Mouse (Mus musculus): ENCODE measurements at regions not wholly inside any gene's neighbourhood (a gene's known extent, or its start where the extent isn't known, plus 50 kb on each side); places are given as distances from the start of the nearest gene placed in this dataset.
"Not testable (repeated sequence)": the region's sequence is repeated elsewhere in the genome, so short reads cannot be mapped to it uniquely, and the experiment has no call there.

DNA sequence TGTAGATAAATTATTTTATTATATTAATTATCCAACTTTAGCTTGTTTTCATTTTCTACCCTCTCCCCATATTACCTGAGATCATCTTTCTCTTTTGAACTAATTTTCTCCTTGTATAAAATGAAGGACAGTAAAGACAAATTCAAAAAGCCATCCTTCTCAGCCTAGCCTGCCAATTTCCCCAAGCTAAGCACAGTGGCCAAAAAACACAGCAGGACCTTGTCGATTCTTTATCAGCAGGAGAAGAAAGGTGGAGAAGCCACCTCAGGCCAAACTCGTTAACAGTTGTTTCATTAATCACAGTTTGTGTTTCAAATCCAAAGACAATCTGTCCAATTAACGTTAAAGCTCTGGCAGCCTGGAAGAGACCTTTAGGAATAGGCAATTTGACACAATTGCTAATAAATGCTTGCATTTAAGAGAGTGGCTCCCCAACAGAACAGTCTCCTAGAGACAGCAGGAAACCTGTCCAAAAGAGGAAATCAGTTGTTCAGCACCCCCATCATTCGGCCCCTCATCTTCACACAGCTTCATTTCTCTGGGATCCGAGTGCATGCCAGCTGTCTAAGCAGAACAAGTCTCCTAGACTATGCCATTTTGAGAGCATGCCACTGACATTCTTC, 135.7 kb upstream of the Tlr4 start:
- no peak for DNase-seq (ENCODE audit: low spot score in 2 of 2)

GRCm38 (mm10) chr4:66693982-66694578, 133.3 kb upstream of the Tlr4 start:
- DNase-seq (ENCODE audit: low spot score in 2 of 2), result no peak

DNA sequence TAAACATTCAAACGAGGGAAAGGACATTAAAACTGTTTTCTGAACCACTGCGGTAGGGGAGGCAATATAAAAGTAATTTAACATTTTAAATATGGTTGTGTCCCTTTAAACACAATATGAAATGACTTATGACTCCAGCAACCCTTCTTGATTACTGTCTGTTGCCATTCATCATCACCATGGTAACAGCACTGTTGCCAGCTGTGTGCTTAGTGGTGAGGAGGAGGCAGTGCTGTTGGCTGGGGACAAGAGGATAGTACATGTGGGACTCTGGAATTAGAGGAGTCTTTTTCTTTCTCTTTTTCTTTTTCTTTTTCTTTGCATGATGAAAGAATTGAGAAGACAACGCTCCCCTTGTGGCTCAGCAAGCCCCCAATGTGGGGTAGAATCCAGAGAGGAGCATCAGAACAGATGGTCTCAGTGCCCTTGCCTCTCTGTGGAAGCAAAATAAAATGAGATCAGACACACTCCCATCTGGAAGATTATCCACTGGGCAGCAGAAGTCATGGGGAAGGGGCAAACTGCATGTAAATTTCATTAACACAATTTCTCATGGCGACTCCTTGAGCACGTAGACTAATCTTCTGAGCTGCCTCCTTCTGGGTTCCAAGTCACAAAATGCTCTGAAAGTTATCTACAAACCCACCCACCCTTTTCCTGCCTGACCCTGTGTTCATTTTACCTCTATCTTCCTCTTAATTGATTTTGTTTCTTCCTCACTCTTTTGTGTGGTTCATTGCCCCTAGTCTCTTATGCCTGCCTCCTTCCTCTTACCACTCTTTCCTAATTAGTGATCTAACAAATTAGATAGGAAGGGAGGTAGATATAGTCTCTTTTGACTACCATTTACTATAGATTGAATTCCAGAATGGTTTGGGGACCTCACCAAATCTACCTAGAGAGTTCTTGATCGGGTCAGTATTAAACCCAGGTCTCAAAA, 111.3 kb upstream of the Tlr4 start:
- no peak for DNase-seq (ENCODE audit: low spot score in 2 of 2)

- no peak for DNase-seq (ENCODE audit: low spot score in 2 of 2)
Observed at GRCm38 (mm10) chr4:66737407-66737806, 90.0 kb upstream of the Tlr4 start.

DNA sequence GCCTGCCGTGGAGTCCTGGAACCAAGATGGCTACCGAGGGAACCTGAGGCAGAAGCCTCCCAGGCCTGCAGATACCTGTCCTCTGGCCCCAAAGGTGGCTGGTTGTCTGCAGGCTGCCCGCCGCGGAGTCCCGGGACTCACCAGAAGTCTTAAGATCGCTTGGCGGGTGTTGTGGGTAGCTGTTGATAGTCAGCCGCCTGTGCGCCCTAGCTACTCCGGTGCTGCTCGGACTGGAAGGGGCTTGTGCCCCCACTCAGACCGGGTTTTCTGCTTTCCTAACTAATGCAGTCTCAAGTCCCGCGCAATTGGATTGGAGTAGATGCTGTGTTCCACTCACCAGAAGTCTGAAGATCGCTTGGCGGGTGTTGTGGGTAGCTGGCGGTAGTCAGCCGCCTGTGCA, 84.0 kb upstream of the Tlr4 start:
- DNase-seq (ENCODE audit: low spot score in 2 of 2), result not testable (repeated sequence)

DNA sequence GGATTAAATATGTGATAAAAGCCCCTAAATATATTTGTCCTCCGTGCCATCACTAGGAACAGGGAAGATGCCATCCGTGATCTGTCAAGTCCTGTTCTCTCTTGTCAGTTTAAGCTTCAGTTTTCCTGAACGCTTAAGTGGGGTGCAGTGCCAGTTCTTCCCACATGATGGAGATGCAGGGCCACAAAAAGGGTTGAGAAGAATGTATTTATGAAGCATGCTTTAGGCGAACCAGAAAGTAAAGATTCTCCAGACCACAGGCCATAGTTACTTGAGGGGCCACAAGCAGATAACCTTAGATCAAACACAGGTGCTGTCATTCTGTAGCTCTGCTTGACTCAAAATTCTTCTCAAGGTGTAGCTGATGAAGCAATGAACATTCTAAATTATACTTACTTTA, 58.6 kb upstream of the Tlr4 start:
- peak in 1 of 2 experiments; percentile 16 for DNase-seq (ENCODE audit: low spot score in 2 of 2)
